Mouse (Mus musculus): ENCODE results near the gene Mrpl51.

- TF ChIP-seq CTCF (conservative IDR thresholded peaks at IDR 0.05; ENCODE audit: low read length), result no peak
- no peak for TF ChIP-seq NANOG (IDR thresholded peaks at IDR 0.05; ENCODE audit: borderline replicate concordance, low read length)
Observed at GRCm38 (mm10) chr6:125221115-125221745, 29.6 kb downstream of the Mrpl51 start.

Measured in E14TG2a.4 (cell line).